Mouse (Mus musculus) olfactory bulb, adult 2 months (tissue): ENCODE measurements around the gene Ppm1d.

Source experiments
- CTCF ChIP-seq: fragments of 200-500 bp; IDR thresholded peaks from 2 replicates; pipeline ENCODE4 v1.5.1; 2012; ENCODE audit warnings: low read depth, mild to moderate bottlenecking, low read length, moderate library complexity; ENCODE audit not compliant: insufficient read depth
- POLR2A ChIP-seq: fragments of 200-500 bp; IDR thresholded peaks from 2 replicates; pipeline ENCODE4 v1.6.1; 2012; ENCODE audit warnings: mild to moderate bottlenecking, low read depth, low read length, moderate library complexity; ENCODE audit not compliant: insufficient read depth

GRCm38 (mm10) chr11:85392864-85393220 lies 81.8 kb downstream of the Ppm1d start:
- TF ChIP-seq POLR2A (no peak), CTCF (no peak)
